Mouse (Mus musculus) left cerebral cortex, adult 2 months (tissue): ENCODE data around the gene Abhd11. TPM values are rescaled to one million over a fixed set of nuclear protein-coding genes. Genes with fewer than 3 reads are reported as not detected.
"Not testable (repeated sequence)": the region's sequence is repeated elsewhere in the genome, so short reads cannot be mapped to it uniquely, and the experiment has no call there.

Experiments
- DNase-seq, 2 experiments: peaks; one replicate each; pipeline ENCODE4 v3.0.0; 2021 to 2022; ENCODE audit warnings: low spot score in 2 of 2, mixed read lengths in 1 of 2; ENCODE audit errors: extremely low spot score in 1 of 2
- H3K27ac ChIP-seq: fragments of 200-600 bp; 2 replicates; pipeline ENCODE4 v1.8.1; 2022
- H3K4me3 ChIP-seq: fragments of 200-600 bp; 2 replicates; pipeline ENCODE4 v1.8.1; 2022
- CTCF ChIP-seq: fragments of 200-600 bp; IDR thresholded peaks from 2 replicates; pipeline ENCODE4 v1.8.1; 2022; ENCODE audit warnings: antibody characterized with exemption, mild to moderate bottlenecking, moderate library complexity
- intact Hi-C: fragments of 180-260 bp; cut with DNase I; formaldehyde crosslinking; loops from one replicate; pipeline ENCODE4 v1.15.1; 2025
- long read RNA-seq, 2 experiments: library from polyadenylated mRNA; stranded (forward); transcript quantifications; one replicate each; pipeline ENCODE4 v2.0.0; 2021; ENCODE audit warnings: borderline mapping rate in 2 of 2
- total RNA-seq, 2 experiments: library from RNA; stranded (reverse); gene quantifications; 2 replicates each; pipeline ENCODE4 v1.2.3; 2021

Gene Abhd11
- 10 to 100 TPM; 31.3 to 39.3 TPM for total RNA-seq
- long read RNA-seq, experiment 1, transcript Abhd11-201 (6 exons, 1,493 nt), result major isoform, 6 of 12 reads
- long read RNA-seq, experiment 1, partial matches to known transcripts, result 1 of 12 reads
- long read RNA-seq, experiment 1, other reads (novel, unspliced or antisense), result 1 of 12 reads
- long read RNA-seq, experiment 2, transcript Abhd11-206 (5 exons, 1,473 nt), result major isoform, 9 of 15 reads
- long read RNA-seq, experiment 2, partial matches to known transcripts, result 0 of 15 reads
- long read RNA-seq, experiment 2, other reads (novel, unspliced or antisense), result 2 of 15 reads

- no peak; the same call in none of the 2 replicates for TF ChIP-seq CTCF
- intact Hi-C loops, result loop anchor here (5.0 kb wide), 1 partner anchor 138 kb away; the partner anchor contains the start of gene Tbl2
- peak; percentile 92 to 96 for DNase-seq
- Histone ChIP-seq H3K4me3 (peak within 1 kb of the TSS; percentile 73), H3K27ac (peak within 1 kb of the TSS; percentile 99)
Measured at GRCm38 (mm10) chr5:135008671-135009589, at the start of gene Abhd11. Gene Abhd11, plus strand, starts transcription at chr5:135009152.

- DNase-seq, result no peak
- Histone ChIP-seq H3K4me3 (no peak overlapping the region), H3K27ac (no peak overlapping the region)
- TF ChIP-seq CTCF, result no peak
- intact Hi-C loops, result no loop called here
Measured at GRCm38 (mm10) chr5:134960430-134960829, 48.5 kb upstream of the Abhd11 start.

- no peak overlapping the region for H3K4me3 ChIP-seq
- no peak for TF ChIP-seq CTCF
- no peak overlapping the region for H3K27ac ChIP-seq
- DNase-seq, result no peak
- intact Hi-C loops, result no loop called here
Measured at GRCm38 (mm10) chr5:134961519-134961918, 47.4 kb upstream of the Abhd11 start.

GRCm38 (mm10) chr5:134963546-134963945 is 45.4 kb upstream of the Abhd11 start:
- TF ChIP-seq CTCF, result no peak
- Histone ChIP-seq H3K27ac (no peak overlapping the region), H3K4me3 (no peak overlapping the region)
- no peak for DNase-seq
- intact Hi-C loops, result no loop called here

GRCm38 (mm10) chr5:134964655-134965054 is 44.3 kb upstream of the Abhd11 start:
- not testable (repeated sequence) for DNase-seq, H3K27ac ChIP-seq, H3K4me3 ChIP-seq
- intact Hi-C loops, result loop anchor here (1.0 to 5.0 kb wide), 2 partner anchors 32 to 57 kb away; partner anchors contain the start of gene Mettl27

- intact Hi-C loops, result loop anchor here (1.0 to 5.0 kb wide), 2 partner anchors 33 to 58 kb away; partner anchors contain the start of gene Mettl27
- no peak overlapping the region for H3K4me3 ChIP-seq
Measured at GRCm38 (mm10) chr5:134965473-134965851, 43.5 kb upstream of the Abhd11 start.

GRCm38 (mm10) chr5:134965852-134966821 is 42.8 kb upstream of the Abhd11 start:
- no peak; the same call in none of the 2 replicates for TF ChIP-seq CTCF
- intact Hi-C loops, result loop anchor here (1.0 to 5.0 kb wide), 2 partner anchors 34 to 59 kb away; partner anchors contain the start of gene Mettl27
- Histone ChIP-seq H3K4me3 (0 out of 2 replicates have a peak overlapping the region, but pooled peaks have one; percentile 31), H3K27ac (no peak overlapping the region)
- peak in 1 of 2 experiments; percentile 18 for DNase-seq

More at GRCm38 (mm10) chr5:134965473-134965851, 43.5 kb upstream of the Abhd11 start:
- TF ChIP-seq CTCF, result peak; percentile 80
- no peak overlapping the region for H3K27ac ChIP-seq
- DNase-seq, result peak; percentile 56 to 73

GRCm38 (mm10) chr5:134967164-134967944 is 41.6 kb upstream of the Abhd11 start:
- intact Hi-C loops, result loop anchor here (5.0 kb wide), 1 partner anchor 35 kb away; the partner anchor contains the start of gene Mettl27
- no peak for TF ChIP-seq CTCF
- no peak overlapping the region for H3K4me3 ChIP-seq
- H3K27ac ChIP-seq, result no peak overlapping the region
- DNase-seq, result no peak

- DNase-seq, result no peak
- H3K27ac ChIP-seq, result no peak overlapping the region
- no peak for TF ChIP-seq CTCF
- no peak overlapping the region for H3K4me3 ChIP-seq
- intact Hi-C loops, result no loop called here
Measured at GRCm38 (mm10) chr5:134970671-134971070, 38.3 kb upstream of the Abhd11 start.

GRCm38 (mm10) chr5:134973081-134973480 is 35.9 kb upstream of the Abhd11 start:
- intact Hi-C loops, result no loop called here

More at GRCm38 (mm10) chr5:134973081-134973480, 35.9 kb upstream of the Abhd11 start:
- Histone ChIP-seq H3K27ac (no peak overlapping the region), H3K4me3 (no peak overlapping the region)
- no peak for TF ChIP-seq CTCF
- DNase-seq, result no peak
